Mouse (Mus musculus) hindbrain, embryonic 13.5 days (tissue): Measurements from ENCODE around the gene Cyp2s1. TPM values are rescaled to one million over a fixed set of nuclear protein-coding genes. Genes with fewer than 3 reads are reported as not detected.
"Not testable (repeated sequence)": the region's sequence is repeated elsewhere in the genome, so short reads cannot be mapped to it uniquely, and the experiment has no call there.

ENCODE experiments used
- ATAC-seq: fragments of 200-750 bp; cut with Nextera tagmentation; 2 replicates; pipeline ENCODE4 v1.8.0; 2017; ENCODE audit warnings: moderate TSS enrichment; ENCODE audit not compliant: low FRiP score
- H3K27ac ChIP-seq: fragments of 300-500 bp; sonication (generic); 2 replicates; pipeline ENCODE4 v1.5.1; 2015; ENCODE audit warnings: inconsistent platforms, mild to moderate bottlenecking, moderate library complexity
- H3K27me3 ChIP-seq: fragments of 300-500 bp; sonication (generic); 2 replicates; pipeline ENCODE4 v1.6.1; 2015; ENCODE audit warnings: mild to moderate bottlenecking, inconsistent platforms
- H3K36me3 ChIP-seq: fragments of 300-500 bp; sonication (generic); 2 replicates; pipeline ENCODE4 v1.6.1; 2015; ENCODE audit warnings: mild to moderate bottlenecking, inconsistent platforms
- H3K4me1 ChIP-seq: fragments of 300-500 bp; sonication (generic); replicated peaks from 2 replicates; pipeline ENCODE4 v1.6.1; 2015; ENCODE audit warnings: inconsistent platforms
- H3K4me2 ChIP-seq: fragments of 300-500 bp; sonication (generic); 2 replicates; pipeline ENCODE4 v1.6.1; 2015; ENCODE audit warnings: inconsistent platforms, mild to moderate bottlenecking, moderate library complexity
- H3K4me3 ChIP-seq: fragments of 300-500 bp; sonication (generic); 2 replicates; pipeline ENCODE4 v1.5.1; 2015; ENCODE audit warnings: mild to moderate bottlenecking, inconsistent platforms
- H3K9ac ChIP-seq: fragments of 300-500 bp; sonication (generic); 2 replicates; pipeline ENCODE4 v1.6.1; 2015; ENCODE audit warnings: mild to moderate bottlenecking, inconsistent platforms
- H3K9me3 ChIP-seq: fragments of 300-500 bp; sonication (generic); 2 replicates; pipeline ENCODE4 v1.6.1; 2016; ENCODE audit warnings: inconsistent platforms
- WGBS: fragments of 180-500 bp; shearing (Covaris S2); methylation state at CpG from one replicate; pipeline ENCODE4 v1.1.7; 2015; 5-methylcytosine and 5-hydroxymethylcytosine counted together
- polyA plus RNA-seq: library from polyadenylated mRNA; unstranded; fragments of >200 nt; fragmentation: Nextera tagmentation; extraction: Ambion mirVana; gene quantifications from 2 replicates; pipeline ENCODE4 v1.2.1, GENCODE M21; 2015

Gene Cyp2s1
- polyA plus RNA-seq, 1 experiment from 2014 or later, result 1.4 TPM

- no peak overlapping the region for H3K4me3 ChIP-seq
- WGBS, result 80% methylated on average over 13 of the region's 13 CpGs
- H3K9me3 ChIP-seq, result no peaks in the 10 kb centered on the region
- no peak overlapping the region for H3K4me2 ChIP-seq
- no peaks in the 10 kb centered on the region for H3K36me3 ChIP-seq
- H3K27ac ChIP-seq, result no peak overlapping the region
- ATAC-seq, result no peak
- H3K9ac ChIP-seq, result no peak overlapping the region
- H3K27me3 ChIP-seq, result peaks cover 7% of the 10 kb centered on the region; the same call in 1 of the 2 replicates
- H3K4me1 ChIP-seq, result peaks cover 4% of the 10 kb centered on the region
Observed at GRCm38 (mm10) chr7:25803460-25803859, 13.3 kb downstream of the Cyp2s1 start.

- Histone ChIP-seq H3K27ac (no peak overlapping the region), H3K4me3 (no peak overlapping the region), H3K4me1 (peaks cover 4% of the 10 kb centered on the region), H3K36me3 (no peaks in the 10 kb centered on the region), H3K9ac (no peak overlapping the region), H3K9me3 (no peaks in the 10 kb centered on the region), H3K27me3 (peaks cover 7% of the 10 kb centered on the region; the same call in 1 of the 2 replicates), H3K4me2 (peak overlapping the region; percentile 27; the same call in 1 of the 2 replicates)
- WGBS, result 33% methylated on average over 24 of the region's 24 CpGs
- ATAC-seq, result no peak
Observed at GRCm38 (mm10) chr7:25802241-25803125, 14.2 kb downstream of the Cyp2s1 start.

GRCm38 (mm10) chr7:25801031-25801430 lies 15.7 kb downstream of the Cyp2s1 start:
- H3K27me3 ChIP-seq, result peaks cover 7% of the 10 kb centered on the region; the same call in 1 of the 2 replicates
- peaks cover 4% of the 10 kb centered on the region for H3K4me1 ChIP-seq
- H3K4me3 ChIP-seq, result no peak overlapping the region
- H3K4me2 ChIP-seq, result no peak overlapping the region
- no peaks in the 10 kb centered on the region for H3K9me3 ChIP-seq
- no peak overlapping the region for H3K27ac ChIP-seq
- WGBS, result 94% methylated on average over 6 of the region's 6 CpGs
- H3K9ac ChIP-seq, result no peak overlapping the region
- no peak for ATAC-seq
- no peaks in the 10 kb centered on the region for H3K36me3 ChIP-seq

GRCm38 (mm10) chr7:25799369-25799768 lies 17.3 kb downstream of the Cyp2s1 start:
- ATAC-seq, result no peak
- Histone ChIP-seq H3K27ac (no peak overlapping the region), H3K36me3 (no peaks in the 10 kb centered on the region), H3K4me3 (no peak overlapping the region), H3K4me2 (no peak overlapping the region), H3K27me3 (peaks cover 7% of the 10 kb centered on the region; the same call in 1 of the 2 replicates), H3K4me1 (peaks cover 4% of the 10 kb centered on the region), H3K9ac (no peak overlapping the region), H3K9me3 (no peaks in the 10 kb centered on the region)
- 89% methylated on average over 1 of the region's 1 CpGs for WGBS

GRCm38 (mm10) chr7:25798540-25798939 lies 18.2 kb downstream of the Cyp2s1 start:
- WGBS, result 69% methylated on average over 2 of the region's 2 CpGs
- Histone ChIP-seq H3K4me3 (no peak overlapping the region), H3K36me3 (no peaks in the 10 kb centered on the region), H3K9ac (no peak overlapping the region), H3K27me3 (peaks cover 7% of the 10 kb centered on the region; the same call in 1 of the 2 replicates), H3K27ac (no peak overlapping the region), H3K4me2 (no peak overlapping the region), H3K4me1 (peaks cover 4% of the 10 kb centered on the region), H3K9me3 (no peaks in the 10 kb centered on the region)
- ATAC-seq, result no peak

GRCm38 (mm10) chr7:25794775-25795174 lies 21.9 kb downstream of the Cyp2s1 start:
- no peak overlapping the region for H3K4me2 ChIP-seq
- H3K27me3 ChIP-seq, result no peaks in the 10 kb centered on the region
- no peaks in the 10 kb centered on the region for H3K36me3 ChIP-seq
- no peak overlapping the region for H3K9ac ChIP-seq
- H3K27ac ChIP-seq, result no peak overlapping the region
- H3K4me3 ChIP-seq, result no peak overlapping the region
- no peaks in the 10 kb centered on the region for H3K9me3 ChIP-seq
- no peaks in the 10 kb centered on the region for H3K4me1 ChIP-seq
- no peak for ATAC-seq
- WGBS, result 84% methylated on average over 8 of the region's 8 CpGs

GRCm38 (mm10) chr7:25793679-25794078 lies 23.0 kb downstream of the Cyp2s1 start:
- Histone ChIP-seq H3K4me2 (no peak overlapping the region), H3K27me3 (no peaks in the 10 kb centered on the region), H3K27ac (no peak overlapping the region), H3K4me3 (no peak overlapping the region), H3K9me3 (no peaks in the 10 kb centered on the region), H3K4me1 (peaks cover 2% of the 10 kb centered on the region), H3K36me3 (no peaks in the 10 kb centered on the region), H3K9ac (no peak overlapping the region)
- 54% methylated on average over 3 of the region's 3 CpGs for WGBS
- ATAC-seq, result no peak

GRCm38 (mm10) chr7:25792966-25793365 lies 23.7 kb downstream of the Cyp2s1 start:
- not testable (repeated sequence) for H3K9ac ChIP-seq, H3K4me2 ChIP-seq, H3K4me3 ChIP-seq, H3K9me3 ChIP-seq, H3K4me1 ChIP-seq, H3K27me3 ChIP-seq, ATAC-seq, H3K27ac ChIP-seq, H3K36me3 ChIP-seq
- WGBS, result 79% methylated on average over 9 of the region's 9 CpGs

GRCm38 (mm10) chr7:25790615-25791014 lies 26.1 kb downstream of the Cyp2s1 start:
- WGBS, result 76% methylated on average over 8 of the region's 8 CpGs
- Histone ChIP-seq H3K4me3 (no peak overlapping the region), H3K9ac (no peak overlapping the region), H3K4me1 (peaks cover 19% of the 10 kb centered on the region), H3K27ac (no peak overlapping the region), H3K27me3 (no peaks in the 10 kb centered on the region), H3K4me2 (no peak overlapping the region), H3K36me3 (no peaks in the 10 kb centered on the region), H3K9me3 (no peaks in the 10 kb centered on the region)
- no peak for ATAC-seq

- no peak overlapping the region for H3K27ac ChIP-seq
- peaks cover 19% of the 10 kb centered on the region for H3K4me1 ChIP-seq
- no peaks in the 10 kb centered on the region for H3K27me3 ChIP-seq
- H3K9ac ChIP-seq, result no peak overlapping the region; the same call in 1 of the 2 replicates
- no peaks in the 10 kb centered on the region for H3K9me3 ChIP-seq
- no peaks in the 10 kb centered on the region for H3K36me3 ChIP-seq
- 25% methylated on average over 3 of the region's 3 CpGs for WGBS
- H3K4me2 ChIP-seq, result peak overlapping the region; percentile 63; the same call in 1 of the 2 replicates
- H3K4me3 ChIP-seq, result peak overlapping the region; percentile 42; the same call in 1 of the 2 replicates
- no peak for ATAC-seq
Observed at GRCm38 (mm10) chr7:25789129-25789440, 27.6 kb downstream of the Cyp2s1 start.

GRCm38 (mm10) chr7:25788220-25789128 lies 28.2 kb downstream of the Cyp2s1 start, which contains the start of gene Axl:
Axl (minus strand) TSS chr7:25788705.
- Histone ChIP-seq H3K27me3 (no peaks in the 10 kb centered on the region), H3K36me3 (no peaks in the 10 kb centered on the region), H3K9ac (peak within 1 kb of the TSS; percentile 66), H3K4me2 (peak within 1 kb of the TSS; percentile 63), H3K27ac (0 out of 2 replicates have a peak within 1 kb of the TSS, but pooled peaks have one; percentile 30), H3K9me3 (no peaks in the 10 kb centered on the region), H3K4me1 (peaks cover 19% of the 10 kb centered on the region), H3K4me3 (peak within 1 kb of the TSS; percentile 42)
- WGBS, result under 1% methylated on average over 24 of the region's 30 CpGs
- peak; percentile 85 for ATAC-seq
